Mouse (Mus musculus) WW6 (cell line): ENCODE measurements around the gene 3110082I17Rik.
"Not testable (repeated sequence)": the region's sequence is repeated elsewhere in the genome, so short reads cannot be mapped to it uniquely, and the experiment has no call there.

ENCODE experiments used
- DNase-seq: peaks from one replicate; pipeline ENCODE4 v3.0.0-alpha.2; 2013; ENCODE audit warnings: low read depth, low spot score

3110082I17Rik gene

GRCm38 (mm10) chr5:139353496-139353895 is 106.8 kb downstream of the 3110082I17Rik start:
- no peak for DNase-seq

DNA sequence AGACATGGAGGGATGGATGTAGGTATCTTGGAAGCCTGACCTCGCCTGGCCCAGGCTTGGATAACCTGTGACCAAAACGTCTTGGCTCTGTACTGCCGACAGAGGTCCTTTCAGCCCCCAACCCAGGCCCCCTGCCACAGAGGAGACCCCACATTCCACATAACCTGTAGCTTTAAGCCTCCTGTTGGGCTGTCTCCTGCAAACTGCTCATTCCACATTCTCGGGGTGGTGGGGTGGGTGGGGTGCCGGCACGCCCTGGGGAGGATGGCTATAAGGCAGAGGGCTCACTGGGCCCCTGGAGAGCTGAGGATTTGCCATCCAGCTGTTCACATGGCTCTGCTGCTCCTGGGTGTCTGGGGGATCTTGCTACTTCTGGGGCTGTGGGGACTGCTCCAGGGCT is 108.0 kb downstream of the 3110082I17Rik start, which contains the start of gene Cyp2w1:
TSS of gene Cyp2w1 (plus strand) at position 301 of the 400 bp plus-strand sequence.
- no peak for DNase-seq

GRCm38 (mm10) chr5:139351628-139352027 is 108.7 kb downstream of the 3110082I17Rik start:
- DNase-seq = no peak

DNA sequence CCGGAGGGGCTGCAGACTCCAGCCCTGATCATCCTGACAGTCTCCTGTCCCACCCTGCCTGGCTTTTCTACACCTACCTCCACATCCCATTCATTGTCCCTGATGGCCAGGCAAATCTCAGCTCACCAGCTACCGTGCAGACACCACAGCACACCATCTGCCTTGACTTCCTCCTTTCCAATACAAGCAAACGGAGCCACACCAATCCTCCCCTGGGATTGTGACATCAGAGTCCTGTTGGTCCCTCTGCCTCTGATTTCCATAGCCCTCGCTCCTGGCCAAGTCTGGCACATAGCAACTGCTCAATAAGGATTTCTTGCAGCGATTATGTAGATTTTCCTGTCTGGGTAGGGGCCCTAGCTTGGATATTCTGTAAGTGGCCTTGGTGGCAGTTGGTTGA is 109.2 kb downstream of the 3110082I17Rik start, which contains the start of gene Cox19:
TSS of gene Cox19 (minus strand) at position 285 of the 400 bp plus-strand sequence.
- no peak for DNase-seq

GRCm38 (mm10) chr5:139349713-139350112 is 110.6 kb downstream of the 3110082I17Rik start:
- no peak for DNase-seq

- DNase-seq = no peak
Observed at GRCm38 (mm10) chr5:139347225-139347624, 113.1 kb downstream of the 3110082I17Rik start.

GRCm38 (mm10) chr5:139345364-139345714 is 115.0 kb downstream of the 3110082I17Rik start:
- no peak for DNase-seq

DNA sequence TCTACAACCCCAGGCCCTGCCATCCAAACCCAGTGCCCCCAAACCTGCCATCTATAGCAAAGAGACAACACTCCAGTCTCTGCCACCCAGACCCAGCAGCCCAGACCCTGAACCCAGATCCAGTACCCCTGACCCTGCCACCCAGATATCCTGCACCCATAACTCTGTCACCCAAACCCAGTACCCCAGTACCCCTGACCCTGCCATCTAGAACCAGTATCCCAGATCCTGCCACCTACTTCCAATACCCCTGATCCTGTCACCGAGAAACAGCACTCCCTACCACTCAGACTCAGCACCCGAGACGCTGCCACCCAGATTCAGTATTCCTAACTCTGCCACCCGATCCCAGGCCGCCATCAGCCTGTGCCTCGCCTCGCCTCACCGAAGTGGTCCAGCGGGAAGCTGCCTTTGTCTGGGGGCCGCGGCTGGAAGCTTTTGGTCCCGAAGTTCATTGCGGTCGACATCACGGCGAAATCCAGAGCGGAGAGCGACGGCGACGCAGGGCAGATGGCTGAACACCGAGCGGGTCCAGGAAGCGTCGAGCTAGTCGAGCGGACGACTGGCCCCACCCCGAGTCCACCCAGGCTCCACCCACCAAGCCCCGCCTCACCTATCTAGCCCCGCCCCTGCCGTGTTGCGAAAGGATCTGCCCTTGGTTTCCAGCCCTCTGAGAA is 115.5 kb downstream of the 3110082I17Rik start:
- DNase-seq = peak; percentile 81

DNA sequence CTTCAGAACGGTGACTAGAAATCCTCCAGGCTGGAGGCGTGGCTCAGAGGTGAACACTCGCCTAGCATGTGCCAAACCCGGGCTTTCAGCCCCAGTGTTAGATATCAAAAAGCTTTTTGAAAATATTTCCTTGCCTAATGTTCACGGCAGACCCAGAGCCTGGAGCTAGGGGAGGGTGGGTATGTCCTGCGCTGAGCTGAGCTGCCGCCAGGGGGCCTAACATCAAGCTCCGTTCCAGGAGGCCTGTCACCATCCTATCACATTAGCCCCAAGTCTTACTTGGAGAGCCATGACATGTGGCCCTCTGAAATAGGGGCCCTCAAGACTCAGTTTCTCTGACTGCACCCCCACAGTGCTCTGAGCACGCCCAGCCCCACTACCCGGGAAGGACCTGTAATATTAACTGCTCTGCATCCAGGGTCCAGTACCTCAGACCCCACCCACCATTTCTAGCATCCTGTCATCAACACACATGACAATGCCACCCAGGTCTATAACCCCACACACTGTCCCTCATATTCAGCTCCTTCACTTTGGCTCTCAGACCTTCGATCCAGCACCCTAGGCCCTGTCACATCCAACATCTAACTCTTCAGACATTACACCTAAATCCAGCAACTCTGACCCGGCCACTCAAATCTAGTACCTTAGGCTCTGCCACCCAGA is 116.2 kb downstream of the 3110082I17Rik start:
- peak; percentile 54 for DNase-seq

DNA sequence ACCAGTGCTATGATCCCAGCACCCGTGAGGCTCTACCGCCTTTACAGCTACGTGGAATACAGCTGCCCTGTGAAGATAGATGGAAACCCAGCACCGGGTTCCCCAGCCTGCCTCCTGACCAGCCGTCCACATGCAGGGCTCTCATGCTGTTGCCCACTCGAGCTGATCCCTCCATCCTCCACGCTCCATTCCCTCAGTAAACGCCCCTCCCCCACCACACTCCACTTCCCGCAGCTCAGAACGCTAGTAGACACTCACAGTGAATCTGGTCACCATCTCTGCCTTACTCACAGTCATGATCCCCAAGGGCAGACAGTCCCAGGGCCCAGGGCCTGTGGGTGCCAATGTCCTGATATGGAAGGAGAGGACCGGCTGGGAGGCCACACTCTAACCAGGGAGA is 121.4 kb downstream of the 3110082I17Rik start:
- no peak for DNase-seq

DNA sequence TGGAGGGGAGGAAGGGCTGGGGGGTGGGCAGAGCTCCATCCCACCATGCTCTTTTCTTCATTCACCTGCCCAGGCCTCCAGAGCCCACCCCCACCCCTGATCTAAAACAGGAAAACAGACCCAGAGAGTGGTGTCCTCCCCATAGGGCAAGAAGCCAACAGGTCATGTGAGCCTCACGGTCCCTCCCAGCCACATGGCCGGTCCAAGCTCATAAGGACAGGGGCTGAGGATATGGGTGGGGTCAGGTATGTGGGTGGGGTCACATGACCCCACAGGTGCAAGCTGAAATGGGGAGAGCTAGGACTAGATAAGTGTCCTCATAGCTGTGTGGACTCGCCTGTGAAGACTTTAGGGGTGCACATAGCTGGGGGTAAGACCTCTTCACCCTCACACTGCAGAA is 121.9 kb downstream of the 3110082I17Rik start:
- no peak for DNase-seq

DNA sequence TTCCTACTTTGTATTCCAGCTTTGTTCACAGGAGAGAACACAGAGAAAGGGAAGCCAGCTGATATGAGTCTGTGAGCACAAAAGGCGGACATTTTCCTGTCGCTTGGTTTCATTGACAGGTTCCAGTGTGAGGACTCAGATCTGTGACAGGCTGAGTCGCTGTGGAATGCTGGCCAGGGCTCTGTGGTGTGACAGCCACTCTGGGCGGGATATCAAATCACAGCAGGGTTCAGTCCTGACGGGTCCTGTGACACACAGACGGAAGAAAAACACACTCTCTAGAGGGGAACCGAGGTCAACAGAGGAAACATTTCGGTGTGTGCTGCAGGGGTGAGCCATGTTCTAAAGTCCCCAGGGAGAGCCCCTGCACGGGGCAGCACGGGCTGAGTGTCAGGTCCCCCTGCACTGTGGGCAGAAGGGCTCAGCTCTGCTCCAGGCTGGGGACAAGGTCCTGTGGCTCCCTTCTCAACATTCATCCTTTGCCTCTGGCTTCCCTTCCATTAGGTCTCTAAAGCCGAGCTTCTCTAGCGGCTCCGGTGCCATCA is 122.4 kb downstream of the 3110082I17Rik start:
- DNase-seq = no peak

GRCm38 (mm10) chr5:139335634-139336033 is 124.7 kb downstream of the 3110082I17Rik start:
- no peak for DNase-seq

GRCm38 (mm10) chr5:139334394-139334793 is 125.9 kb downstream of the 3110082I17Rik start:
- DNase-seq = not testable (repeated sequence)

DNA sequence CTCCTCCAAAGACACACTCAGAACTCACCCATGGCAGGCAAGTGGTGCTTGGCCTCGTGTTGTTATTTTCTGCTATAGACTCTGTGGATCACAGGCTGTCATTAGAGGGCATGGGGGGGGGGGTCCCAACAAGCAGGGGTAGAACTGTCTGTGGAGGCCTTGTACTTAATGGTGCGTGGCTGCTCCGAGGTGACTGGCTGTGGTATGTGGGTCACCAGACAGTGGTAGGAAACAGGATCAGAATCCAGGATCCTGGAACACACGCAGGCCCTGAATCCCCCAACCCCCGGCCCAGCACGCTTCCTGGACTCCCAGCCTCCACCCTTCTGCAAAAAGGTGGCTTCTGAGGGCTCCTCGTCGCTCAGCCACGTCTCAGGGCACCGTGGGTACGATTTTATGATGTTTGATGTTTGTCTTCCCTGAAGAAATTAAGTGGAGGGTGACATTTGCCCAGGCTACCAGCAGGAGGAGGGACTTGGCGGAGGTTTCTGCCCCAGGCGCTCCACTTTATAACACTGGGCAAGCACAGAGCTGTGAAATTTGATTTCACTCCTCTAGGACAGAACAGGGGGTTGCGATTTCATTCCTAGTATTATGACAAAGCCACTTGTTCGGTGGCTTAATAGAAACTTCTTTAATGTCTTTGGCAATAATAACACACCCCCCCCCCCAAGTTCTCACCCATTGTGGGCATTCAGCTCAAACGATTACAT is 126.9 kb downstream of the 3110082I17Rik start:
- no peak for DNase-seq

GRCm38 (mm10) chr5:139332590-139333272 is 127.6 kb downstream of the 3110082I17Rik start:
- DNase-seq = no peak

GRCm38 (mm10) chr5:139331742-139332141 is 128.6 kb downstream of the 3110082I17Rik start:
- no peak for DNase-seq

- no peak for DNase-seq
Observed at GRCm38 (mm10) chr5:139330766-139331165, 129.6 kb downstream of the 3110082I17Rik start.

- DNase-seq = no peak
Observed at GRCm38 (mm10) chr5:139327634-139328020, 132.7 kb downstream of the 3110082I17Rik start.

DNA sequence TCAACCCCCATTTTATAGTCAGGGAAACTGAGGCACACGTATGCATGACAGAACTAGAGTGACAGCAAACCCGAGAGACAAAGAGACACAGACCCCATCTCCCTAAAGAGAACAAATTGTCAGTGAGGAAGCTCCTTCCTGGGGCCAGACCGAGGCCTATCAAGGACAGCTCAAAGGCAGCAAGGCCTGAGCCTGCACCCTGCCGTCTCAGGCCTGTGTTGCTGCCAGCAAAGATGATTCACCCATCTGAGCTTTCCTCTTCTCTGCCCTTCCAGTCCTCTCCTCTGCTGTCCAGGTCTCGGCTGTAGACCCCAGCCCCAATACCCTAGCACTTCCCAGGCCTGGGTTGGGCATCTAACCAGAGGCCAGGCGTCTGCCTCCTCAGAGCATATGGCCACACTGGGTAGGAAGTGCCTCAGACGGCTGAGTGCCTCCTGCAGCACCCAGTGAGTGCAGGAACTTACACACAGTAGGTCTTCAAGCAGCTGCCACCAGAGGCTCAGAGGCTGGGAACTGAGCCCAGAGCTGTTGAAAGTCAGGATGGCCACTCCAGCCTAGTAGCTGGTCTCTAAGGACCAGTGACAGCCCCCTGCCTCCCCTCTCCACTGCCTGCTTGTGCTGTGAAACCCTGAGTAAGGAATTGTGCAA is 133.2 kb downstream of the 3110082I17Rik start:
- no peak for DNase-seq

- no peak for DNase-seq
Observed at GRCm38 (mm10) chr5:139326111-139326696, 134.1 kb downstream of the 3110082I17Rik start.
